Mouse (Mus musculus) v-Abl transformed pro-B cells (cell line): ENCODE results near the gene Xcl1.

Source experiments
- in situ Hi-C, 2 experiments: fragments of 400-800 bp; cut with MboI; formaldehyde crosslinking; loops; one replicate each; pipeline ENCODE4 v1.15.1; 2025; ENCODE audit not compliant: unreplicated experiment in 2 of 2

Xcl1 gene

GRCm38 (mm10) chr1:164926534-164927160, 8.7 kb downstream of the Xcl1 start:
- in situ Hi-C loops: no loop called here

GRCm38 (mm10) chr1:164905047-164905446, 30.3 kb downstream of the Xcl1 start:
- in situ Hi-C loops: loop anchor here (5.0 kb wide), 2 partner anchors 52 to 132 kb away; no protein-coding TSS in a partner anchor

GRCm38 (mm10) chr1:164900696-164901095, 34.6 kb downstream of the Xcl1 start:
- in situ Hi-C loops: loop anchor here (5.0 kb wide), 6 partner anchors 137 to 588 kb away; no protein-coding TSS in a partner anchor

GRCm38 (mm10) chr1:164900226-164900625, 35.1 kb downstream of the Xcl1 start:
- in situ Hi-C loops: loop anchor here (5.0 kb wide), 6 partner anchors 137 to 588 kb away; no protein-coding TSS in a partner anchor

- in situ Hi-C loops: loop anchor here in 1 of 2 experiments (25.0 kb wide), 1 partner anchor 813 kb away; the partner anchor contains the start of gene Rcsd1
These were observed 35.8 kb downstream of the Xcl1 start for GRCm38 (mm10) chr1:164899506-164899905.

GRCm38 (mm10) chr1:164898846-164899351, 36.4 kb downstream of the Xcl1 start:
- in situ Hi-C loops: loop anchor here in 1 of 2 experiments (25.0 kb wide), 1 partner anchor 813 kb away; the partner anchor contains the start of gene Rcsd1

- in situ Hi-C loops: loop anchor here in 1 of 2 experiments (25.0 kb wide), 1 partner anchor 815 kb away; the partner anchor contains the start of gene Rcsd1
These were observed 38.0 kb downstream of the Xcl1 start for GRCm38 (mm10) chr1:164897163-164897817.

- in situ Hi-C loops: loop anchor here in 1 of 2 experiments (25.0 kb wide), 1 partner anchor 816 kb away; the partner anchor contains the start of gene Rcsd1
These were observed 38.8 kb downstream of the Xcl1 start for GRCm38 (mm10) chr1:164896211-164897145.

GRCm38 (mm10) chr1:164895806-164896205, 39.5 kb downstream of the Xcl1 start:
- in situ Hi-C loops: loop anchor here in 1 of 2 experiments (25.0 kb wide), 1 partner anchor 816 kb away; the partner anchor contains the start of gene Rcsd1

- in situ Hi-C loops: loop anchor here in 1 of 2 experiments (25.0 kb wide), 1 partner anchor 822 kb away; the partner anchor contains the start of gene Rcsd1
These were observed 45.0 kb downstream of the Xcl1 start for GRCm38 (mm10) chr1:164890366-164890765.

GRCm38 (mm10) chr1:164888563-164888962, 46.8 kb downstream of the Xcl1 start:
- in situ Hi-C loops: loop anchor here in 1 of 2 experiments (25.0 kb wide), 1 partner anchor 824 kb away; the partner anchor contains the start of gene Rcsd1

- in situ Hi-C loops: loop anchor here in 1 of 2 experiments (25.0 kb wide), 1 partner anchor 825 kb away; the partner anchor contains the start of gene Rcsd1
These were observed 47.6 kb downstream of the Xcl1 start for GRCm38 (mm10) chr1:164887775-164888174.

GRCm38 (mm10) chr1:164881891-164882290, 53.4 kb downstream of the Xcl1 start:
- in situ Hi-C loops: loop anchor here (5.0 to 25.0 kb wide), 2 partner anchors 310 to 830 kb away; partner anchors contain the start of gene Rcsd1 (in 1 of the 2)
